Mouse (Mus musculus): ENCODE results near the gene Cela3b.

GRCm38 (mm10) chr4:137479757-137480156, 49.4 kb upstream of the Cela3b start:
- TF ChIP-seq CTCF (IDR thresholded peaks at IDR 0.05; ENCODE audit: extremely low read depth, insufficient read length, insufficient replicate concordance, low read depth, low read length) (no peak), POLR2A (IDR thresholded peaks at IDR 0.05; ENCODE audit: low read depth, low read length) (no peak)
